Mouse (Mus musculus): ENCODE results near the gene Lce6a. TPM values are rescaled to one million over a fixed set of nuclear protein-coding genes. Genes with fewer than 3 reads are reported as not detected.

Gene Lce6a
- polyA plus RNA-seq (2012; rRNA removed), result 0.77 and 3.0 TPM in 2 replicates

GRCm38 (mm10) chr3:92621560-92621959, at the start of gene Lce6a:
Gene Lce6a, minus strand, starts transcription at chr3:92621660.

GRCm38 (mm10) chr3:92670215-92670614, 48.8 kb upstream of the Lce6a start, which contains the start of gene Lce1a2:
Gene Lce1a2, minus strand, starts transcription at chr3:92670315.

GRCm38 (mm10) chr3:92656826-92657225, 35.4 kb upstream of the Lce6a start, which contains the start of gene Lce1b:
Gene Lce1b, minus strand, starts transcription at chr3:92656926.

GRCm38 (mm10) chr3:92648207-92648606, 26.7 kb upstream of the Lce6a start, which contains the start of gene Lce1a1:
Gene Lce1a1, minus strand, starts transcription at chr3:92648307.

GRCm38 (mm10) chr3:92607392-92607791, 14.1 kb downstream of the Lce6a start, which contains the start of gene 2210017I01Rik:
Gene 2210017I01Rik, minus strand, starts transcription at chr3:92607492.

GRCm38 (mm10) chr3:92588858-92589257, 32.6 kb downstream of the Lce6a start, which contains the start of gene Smcp:
Gene Smcp, minus strand, starts transcription at chr3:92588997.

GRCm38 (mm10) chr3:92573449-92574041, 47.9 kb downstream of the Lce6a start, which contains the start of gene Ivl:
Gene Ivl, minus strand, starts transcription at chr3:92573735.

Other genes with a start within 250 kb of the Lce6a start
- 0.20 and 0.31 TPM in 2 replicates for gene Sprr2h, start 236.0 kb downstream of the Lce6a start, polyA plus RNA-seq (2012; rRNA removed)
- 37.4 and 59.0 TPM in 2 replicates for gene Sprr2i, start 213.7 kb downstream of the Lce6a start, polyA plus RNA-seq (2012; rRNA removed)
- 16.1 and 18.8 TPM in 2 replicates for gene Sprr2j-ps, start 203.6 kb downstream of the Lce6a start, polyA plus RNA-seq (2012; rRNA removed)
- gene Gm9774, start 192.2 kb downstream of the Lce6a start, polyA plus RNA-seq (2012; rRNA removed), result 4.8 and 10.8 TPM in 2 replicates
- 0.52 and 0.62 TPM in 2 replicates for gene Sprr2k, start 189.1 kb downstream of the Lce6a start, polyA plus RNA-seq (2012; rRNA removed)
- gene Sprr1b, start 182.9 kb downstream of the Lce6a start, polyA plus RNA-seq (2012; rRNA removed), result 22.3 and 23.6 TPM in 2 replicates
- 1,016 and 1,618 TPM in 2 replicates for gene Sprr3, start 162.9 kb downstream of the Lce6a start, polyA plus RNA-seq (2012; rRNA removed)
- 608 and 748 TPM in 2 replicates for gene Sprr1a, start 135.8 kb downstream of the Lce6a start, polyA plus RNA-seq (2012; rRNA removed)
- not detected in 2 replicates for gene Sprr4, start 121.2 kb downstream of the Lce6a start, polyA plus RNA-seq (2012; rRNA removed)
- 0.13 and 0.28 TPM in 2 replicates for gene 2310046K23Rik, start 87.1 kb downstream of the Lce6a start, polyA plus RNA-seq (2012; rRNA removed)
- 1.8 and 2.7 TPM in 2 replicates for gene Ivl, start 47.9 kb downstream of the Lce6a start, polyA plus RNA-seq (2012; rRNA removed)
- not detected in 2 replicates for gene Smcp, start 32.7 kb downstream of the Lce6a start, polyA plus RNA-seq (2012; rRNA removed)
- gene 2210017I01Rik, start 14.2 kb downstream of the Lce6a start, polyA plus RNA-seq (2012; rRNA removed), result 2.9 and 3.0 TPM in 2 replicates
- 113 and 390 TPM in 2 replicates for gene Lce1a1, start 26.6 kb upstream of the Lce6a start, polyA plus RNA-seq (2012; rRNA removed)
- 117 and 331 TPM in 2 replicates for gene Lce1b, start 35.3 kb upstream of the Lce6a start, polyA plus RNA-seq (2012; rRNA removed)
- gene Lce1a2, start 48.7 kb upstream of the Lce6a start, polyA plus RNA-seq (2012; rRNA removed), result 97.3 and 328 TPM in 2 replicates
- gene Lce1c, start 57.6 kb upstream of the Lce6a start, polyA plus RNA-seq (2012; rRNA removed), result 108 and 297 TPM in 2 replicates
- gene Lce1d, start 65.5 kb upstream of the Lce6a start, polyA plus RNA-seq (2012; rRNA removed), result 105 and 245 TPM in 2 replicates
- 50.9 and 159 TPM in 2 replicates for gene Lce1e, start 87.4 kb upstream of the Lce6a start, polyA plus RNA-seq (2012; rRNA removed)
- gene Lce1f, start 98.7 kb upstream of the Lce6a start, polyA plus RNA-seq (2012; rRNA removed), result 83.4 and 310 TPM in 2 replicates
- gene Gm38119, start 117.4 kb upstream of the Lce6a start, polyA plus RNA-seq (2012; rRNA removed), result 0.45 and 1.1 TPM in 2 replicates
- 41.5 and 134 TPM in 2 replicates for gene Lce1g, start 130.7 kb upstream of the Lce6a start, polyA plus RNA-seq (2012; rRNA removed)
- 63.4 and 161 TPM in 2 replicates for gene Lce1h, start 143.4 kb upstream of the Lce6a start, polyA plus RNA-seq (2012; rRNA removed)
- gene Lce1i, start 157.2 kb upstream of the Lce6a start, polyA plus RNA-seq (2012; rRNA removed), result 70.5 and 204 TPM in 2 replicates
- 58.0 and 193 TPM in 2 replicates for gene Lce1j, start 168.9 kb upstream of the Lce6a start, polyA plus RNA-seq (2012; rRNA removed)
- 34.9 and 89.6 TPM in 2 replicates for gene Lce1k, start 186.2 kb upstream of the Lce6a start, polyA plus RNA-seq (2012; rRNA removed)
- gene Kprp, start 205.6 kb upstream of the Lce6a start, polyA plus RNA-seq (2012; rRNA removed), result 21.1 and 65.4 TPM in 2 replicates
- gene Lce1l, start 229.6 kb upstream of the Lce6a start, polyA plus RNA-seq (2012; rRNA removed), result 33.4 and 88.8 TPM in 2 replicates
- gene 2310050C09Rik, start 248.6 kb upstream of the Lce6a start, polyA plus RNA-seq (2012; rRNA removed), result 17.7 and 52.2 TPM in 2 replicates